Mouse (Mus musculus): ENCODE data around the gene Dph2. TPM values are rescaled to one million over a fixed set of nuclear protein-coding genes. Genes with fewer than 3 reads are reported as not detected.

Dph2 gene
- polyA plus RNA-seq, 1 experiment: 10.0 TPM

DNA sequence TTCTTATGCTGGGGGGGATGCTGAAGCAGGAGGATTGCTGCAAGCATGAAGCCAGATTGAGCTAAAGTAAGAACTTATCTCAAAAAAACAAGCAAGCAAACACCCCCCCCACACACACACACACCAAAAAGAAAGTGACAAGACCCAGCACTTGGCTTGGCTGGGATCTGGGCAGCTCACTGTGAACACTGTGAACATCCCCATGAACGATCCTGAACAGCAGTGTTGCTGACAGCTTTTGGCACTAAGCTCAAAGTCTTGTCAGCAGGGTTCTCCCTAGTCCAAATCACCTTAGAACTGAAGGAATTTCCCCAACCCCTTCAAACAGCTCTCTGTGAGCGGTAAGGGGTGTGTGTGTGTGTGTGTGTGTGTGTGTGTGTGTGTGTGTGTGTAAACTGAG is 31.6 kb upstream of the Dph2 start:
- Histone ChIP-seq H3K4me1 (ENCODE audit: control insufficient read depth, insufficient read depth, low read length) (no peaks in the 10 kb centered on the region), H3K4me3 (ENCODE audit: insufficient read depth, low read length) (no peak overlapping the region), H3K27ac (ENCODE audit: insufficient read depth, low read length) (no peak overlapping the region)
- TF ChIP-seq POLR2A (IDR thresholded peaks at IDR 0.05; ENCODE audit: low read depth, low read length): no peak

DNA sequence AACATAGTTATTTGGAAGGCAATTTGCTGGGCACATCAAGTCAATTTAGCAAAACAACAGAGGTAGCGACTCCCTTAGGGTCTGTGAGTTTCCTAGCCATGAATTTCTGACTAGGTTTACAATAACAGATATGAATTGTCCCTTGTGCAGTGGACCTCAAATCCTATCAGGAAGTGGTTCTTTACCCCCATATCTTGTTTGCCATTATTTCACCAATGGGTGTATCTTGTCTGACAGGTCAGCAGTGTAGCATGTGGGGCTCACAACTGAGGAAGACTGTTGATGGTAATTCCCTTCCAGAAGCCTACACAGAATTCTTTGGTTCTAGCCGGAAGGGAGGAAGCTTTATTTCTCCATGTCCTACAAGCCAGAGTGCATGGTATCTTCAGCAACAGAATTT is 29.5 kb upstream of the Dph2 start:
- no peak overlapping the region for H3K4me3 ChIP-seq (ENCODE audit: insufficient read depth, low read length)
- TF ChIP-seq POLR2A (IDR thresholded peaks at IDR 0.05; ENCODE audit: low read depth, low read length): no peak
- no peak for TF ChIP-seq CTCF (IDR thresholded peaks at IDR 0.05; ENCODE audit: borderline replicate concordance, insufficient read depth, low read length)
- H3K27ac ChIP-seq (ENCODE audit: insufficient read depth, low read length): no peak overlapping the region
- no peaks in the 10 kb centered on the region for H3K4me1 ChIP-seq (ENCODE audit: control insufficient read depth, insufficient read depth, low read length)

DNA sequence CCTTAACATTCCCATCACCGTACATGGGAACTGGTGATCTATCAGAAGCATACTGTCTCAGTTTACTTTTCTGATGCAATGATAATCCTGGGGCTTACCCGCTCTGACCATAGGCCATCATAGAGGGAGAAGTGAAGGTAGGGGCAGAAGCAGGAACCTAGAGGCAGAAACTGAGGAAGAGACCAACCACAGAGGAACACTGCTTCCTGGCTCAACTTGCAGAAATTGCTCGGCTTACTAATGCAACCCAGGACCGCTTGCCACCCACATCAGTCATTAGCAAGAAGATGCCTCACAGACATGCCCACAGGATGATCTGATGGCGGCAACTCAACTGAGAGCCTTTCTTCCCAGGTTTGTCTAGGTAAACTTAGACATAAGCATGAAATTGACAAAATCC is 26.9 kb upstream of the Dph2 start:
- Histone ChIP-seq H3K4me1 (ENCODE audit: control insufficient read depth, insufficient read depth, low read length) (no peaks in the 10 kb centered on the region), H3K27ac (ENCODE audit: insufficient read depth, low read length) (no peak overlapping the region), H3K4me3 (ENCODE audit: insufficient read depth, low read length) (no peak overlapping the region)
- TF ChIP-seq POLR2A (IDR thresholded peaks at IDR 0.05; ENCODE audit: low read depth, low read length) (no peak), CTCF (IDR thresholded peaks at IDR 0.05; ENCODE audit: borderline replicate concordance, insufficient read depth, low read length) (no peak)

DNA sequence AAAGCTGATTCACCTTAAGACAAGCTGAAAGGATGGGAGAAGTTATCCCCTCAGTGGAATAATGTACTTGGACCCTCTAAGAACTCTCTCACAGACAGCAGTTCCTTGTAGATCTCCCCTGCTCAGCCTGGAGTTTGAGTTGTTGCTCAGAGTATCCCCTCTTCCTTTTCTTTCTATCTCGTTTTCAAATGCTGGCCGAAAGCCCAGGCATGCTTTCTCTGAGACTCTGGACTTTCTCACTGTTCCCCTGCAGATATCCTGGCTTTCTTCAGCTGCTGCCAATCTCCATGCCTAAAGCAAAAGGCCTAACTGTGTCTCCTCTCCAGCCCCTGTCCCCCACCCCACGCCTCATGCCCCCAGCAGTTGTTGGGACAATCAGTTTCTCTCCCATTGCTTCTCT is 26.4 kb upstream of the Dph2 start:
- Histone ChIP-seq H3K4me3 (ENCODE audit: insufficient read depth, low read length) (no peak overlapping the region), H3K4me1 (ENCODE audit: control insufficient read depth, insufficient read depth, low read length) (no peaks in the 10 kb centered on the region; the same call in 1 of the 2 replicates), H3K27ac (ENCODE audit: insufficient read depth, low read length) (no peak overlapping the region)
- TF ChIP-seq CTCF (IDR thresholded peaks at IDR 0.05; ENCODE audit: borderline replicate concordance, insufficient read depth, low read length) (no peak), POLR2A (IDR thresholded peaks at IDR 0.05; ENCODE audit: low read depth, low read length) (no peak)

DNA sequence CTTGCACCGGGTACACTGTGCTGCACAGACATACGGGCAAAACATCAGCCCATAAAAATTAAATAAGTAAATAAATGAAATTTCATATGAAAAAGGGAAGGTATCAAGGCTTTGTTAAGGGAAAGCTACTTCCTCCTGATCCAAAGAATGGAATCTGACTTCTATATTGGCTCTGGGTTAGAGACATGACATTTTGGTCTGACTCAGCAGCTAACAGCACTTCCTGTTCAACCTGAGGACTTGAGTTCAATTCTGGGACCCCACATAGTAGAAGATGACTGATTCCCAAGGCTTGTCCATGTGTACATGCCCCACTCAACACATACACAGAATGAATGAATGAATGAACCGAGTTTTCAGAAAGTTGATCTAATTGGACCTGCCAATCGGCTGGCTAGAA is 26.0 kb upstream of the Dph2 start:
- TF ChIP-seq CTCF (IDR thresholded peaks at IDR 0.05; ENCODE audit: borderline replicate concordance, insufficient read depth, low read length): no peak
- no peak for TF ChIP-seq POLR2A (IDR thresholded peaks at IDR 0.05; ENCODE audit: low read depth, low read length)
- no peak overlapping the region for H3K27ac ChIP-seq (ENCODE audit: insufficient read depth, low read length)
- no peak overlapping the region for H3K4me3 ChIP-seq (ENCODE audit: insufficient read depth, low read length)
- H3K4me1 ChIP-seq (ENCODE audit: control insufficient read depth, insufficient read depth, low read length): no peaks in the 10 kb centered on the region; the same call in 1 of the 2 replicates

GRCm38 (mm10) chr4:117917402-117917801 is 25.6 kb upstream of the Dph2 start:
- TF ChIP-seq POLR2A (IDR thresholded peaks at IDR 0.05; ENCODE audit: low read depth, low read length) (no peak), CTCF (IDR thresholded peaks at IDR 0.05; ENCODE audit: borderline replicate concordance, insufficient read depth, low read length) (no peak)
- Histone ChIP-seq H3K27ac (ENCODE audit: insufficient read depth, low read length) (no peak overlapping the region), H3K4me3 (ENCODE audit: insufficient read depth, low read length) (no peak overlapping the region), H3K4me1 (ENCODE audit: control insufficient read depth, insufficient read depth, low read length) (no peaks in the 10 kb centered on the region; the same call in 1 of the 2 replicates)

GRCm38 (mm10) chr4:117916386-117916785 is 24.6 kb upstream of the Dph2 start:
- no peaks in the 10 kb centered on the region; the same call in 1 of the 2 replicates for H3K4me1 ChIP-seq (ENCODE audit: control insufficient read depth, insufficient read depth, low read length)
- TF ChIP-seq POLR2A (IDR thresholded peaks at IDR 0.05; ENCODE audit: low read depth, low read length): no peak
- H3K4me3 ChIP-seq (ENCODE audit: insufficient read depth, low read length): no peak overlapping the region
- H3K27ac ChIP-seq (ENCODE audit: insufficient read depth, low read length): no peak overlapping the region

GRCm38 (mm10) chr4:117915489-117916105 is 23.8 kb upstream of the Dph2 start:
- TF ChIP-seq POLR2A (IDR thresholded peaks at IDR 0.05; ENCODE audit: low read depth, low read length) (no peak), CTCF (IDR thresholded peaks at IDR 0.05; ENCODE audit: borderline replicate concordance, insufficient read depth, low read length) (no peak)
- Histone ChIP-seq H3K4me3 (ENCODE audit: insufficient read depth, low read length) (peak overlapping the region; percentile 82), H3K4me1 (ENCODE audit: control insufficient read depth, insufficient read depth, low read length) (no peaks in the 10 kb centered on the region; the same call in 1 of the 2 replicates), H3K27ac (ENCODE audit: insufficient read depth, low read length) (no peak overlapping the region)

GRCm38 (mm10) chr4:117914591-117915442 is 23.0 kb upstream of the Dph2 start, which contains the start of gene Ipo13:
Gene Ipo13 (minus strand): TSS chr4:117914999.
- TF ChIP-seq POLR2A (IDR thresholded peaks at IDR 0.05; ENCODE audit: low read depth, low read length): peak; percentile 87
- no peak for TF ChIP-seq CTCF (IDR thresholded peaks at IDR 0.05; ENCODE audit: borderline replicate concordance, insufficient read depth, low read length)
- no peaks in the 10 kb centered on the region; the same call in 1 of the 2 replicates for H3K4me1 ChIP-seq (ENCODE audit: control insufficient read depth, insufficient read depth, low read length)
- peak within 1 kb of the TSS; percentile 82 for H3K4me3 ChIP-seq (ENCODE audit: insufficient read depth, low read length)
- H3K27ac ChIP-seq (ENCODE audit: insufficient read depth, low read length): peak within 1 kb of the TSS; percentile 58

DNA sequence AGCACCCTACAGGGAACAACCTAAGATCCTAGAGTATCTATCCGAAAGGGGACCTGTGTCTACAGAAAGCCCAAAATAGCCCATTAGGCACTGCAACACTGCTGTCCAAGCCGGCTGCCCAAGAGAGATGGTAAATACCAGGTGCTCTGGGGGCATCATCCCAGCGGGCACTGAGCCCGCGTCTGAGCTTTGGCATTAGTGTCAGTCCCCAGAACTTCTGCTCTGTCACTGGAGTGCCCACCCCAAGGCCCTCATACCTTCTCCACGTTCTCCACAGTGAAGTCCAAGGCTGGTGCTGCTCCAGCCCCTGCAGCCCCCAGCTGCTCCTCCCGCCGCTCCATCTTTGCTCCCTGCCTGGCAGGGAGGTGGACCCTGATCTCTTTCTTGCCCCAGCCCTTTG is 22.2 kb upstream of the Dph2 start:
- no peak overlapping the region for H3K27ac ChIP-seq (ENCODE audit: insufficient read depth, low read length)
- TF ChIP-seq CTCF (IDR thresholded peaks at IDR 0.05; ENCODE audit: borderline replicate concordance, insufficient read depth, low read length) (no peak), POLR2A (IDR thresholded peaks at IDR 0.05; ENCODE audit: low read depth, low read length) (no peak)
- H3K4me1 ChIP-seq (ENCODE audit: control insufficient read depth, insufficient read depth, low read length): no peaks in the 10 kb centered on the region; the same call in 1 of the 2 replicates
- H3K4me3 ChIP-seq (ENCODE audit: insufficient read depth, low read length): peak overlapping the region; percentile 82
